Mouse (Mus musculus) ES-Bruce4 (cell line): Measurements from ENCODE around the gene D630045J12Rik.

ENCODE experiments used
- CTCF ChIP-seq: IDR thresholded peaks from one replicate; pipeline ENCODE4 v1.8.1; 2011; ENCODE audit warnings: low read depth, low read length
- EP300 ChIP-seq: IDR thresholded peaks from 2 replicates; pipeline ENCODE4 v1.6.1; 2011; ENCODE audit warnings: low read depth, low read length; ENCODE audit not compliant: insufficient read depth
- POLR2A ChIP-seq: IDR thresholded peaks from one replicate; pipeline ENCODE4 v1.8.1; 2011; ENCODE audit warnings: low read length; ENCODE audit not compliant: insufficient read depth

DNA sequence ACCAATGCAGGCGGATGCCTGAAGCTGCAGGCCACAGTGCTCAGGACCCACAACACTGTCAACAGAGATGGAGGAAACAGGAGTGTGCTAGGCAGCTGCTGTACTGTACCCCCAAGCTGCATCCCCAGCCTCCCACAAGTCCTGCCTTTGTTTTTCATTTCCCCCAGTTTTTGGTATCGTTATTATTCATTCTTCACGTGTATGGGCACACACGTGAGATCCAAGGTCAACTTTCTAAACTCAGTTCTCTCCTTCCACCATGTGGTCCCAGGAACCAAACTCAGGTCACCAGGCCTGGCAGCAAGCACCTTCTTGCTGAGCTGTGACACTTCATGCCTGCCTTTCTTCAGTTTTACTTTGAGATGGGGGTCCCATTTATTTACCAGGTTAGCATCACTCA is 6.4 kb downstream of the D630045J12Rik start:
- TF ChIP-seq CTCF (no peak), POLR2A (no peak), EP300 (no peak)
